Mouse (Mus musculus): ENCODE results near the gene Porcn. TPM values are rescaled to one million over a fixed set of nuclear protein-coding genes. Genes with fewer than 3 reads are reported as not detected.

The Porcn gene
- polyA plus RNA-seq, 1 experiment from 2014 or later, result 59.7 TPM

DNA sequence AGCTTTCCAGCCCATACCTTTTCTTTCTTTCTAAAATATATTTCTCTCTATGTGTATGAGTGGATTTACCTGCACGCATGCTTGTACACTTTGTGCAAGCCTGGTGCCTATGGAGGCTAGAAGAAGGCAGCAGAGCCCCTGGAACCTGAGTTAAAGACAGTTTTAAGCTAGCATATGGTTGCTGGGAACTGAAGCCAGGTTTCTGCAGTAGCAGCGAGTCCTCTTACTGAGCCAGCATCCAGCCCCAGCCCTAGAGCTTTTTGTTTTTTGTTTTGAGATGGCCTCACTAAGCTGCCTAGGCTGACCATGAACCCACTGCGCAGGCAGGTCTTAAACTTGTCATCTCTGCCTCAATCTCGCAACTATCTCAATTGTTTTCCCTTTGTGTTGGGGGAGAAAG lies 41.9 kb downstream of the Porcn start:
- H3K27me3 ChIP-seq (ENCODE audit: control insufficient read depth, insufficient read depth, low read length), result no peaks in the 10 kb centered on the region
- whole genome bisulfite sequencing, result 93% methylated on average over 4 of the region's 4 CpGs
- no peak overlapping the region for H3K4me2 ChIP-seq (ENCODE audit: low read depth, low read length)
- H3K4me1 ChIP-seq (ENCODE audit: control insufficient read depth, insufficient read depth, low read length), result no peaks in the 10 kb centered on the region
- H3K27ac ChIP-seq (ENCODE audit: low read depth, low read length), result no peak overlapping the region
- H3K9me3 ChIP-seq (ENCODE audit: control insufficient read depth, low read length), result no peaks in the 10 kb centered on the region
- no peak for ATAC-seq (ENCODE audit: low read depth)
- no peak overlapping the region for H3K9ac ChIP-seq (replicated peaks; ENCODE audit: low read depth, low read length)
- H3K36me3 ChIP-seq (ENCODE audit: control insufficient read depth, insufficient read depth, low read length), result no peaks in the 10 kb centered on the region
- H3K4me3 ChIP-seq (ENCODE audit: low read depth, low read length), result no peak overlapping the region

DNA sequence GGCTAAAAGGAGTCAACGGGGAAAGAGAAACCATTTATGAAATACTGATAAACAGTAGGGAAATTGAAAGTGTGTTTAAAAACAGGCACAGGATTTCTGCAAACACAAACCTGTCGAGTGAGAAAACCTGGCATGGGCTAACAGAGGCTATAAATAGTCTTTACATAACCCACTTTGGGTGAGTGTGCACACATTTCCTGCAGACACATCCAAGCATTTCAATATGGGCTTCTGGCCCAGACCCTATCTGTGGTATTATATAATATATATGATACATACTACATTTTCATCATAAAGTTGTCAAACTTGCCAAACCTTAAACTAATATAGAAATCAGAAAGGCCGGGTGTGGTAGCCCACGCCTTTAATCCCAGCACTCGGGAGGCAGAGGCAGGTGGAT lies 43.2 kb downstream of the Porcn start:
- ATAC-seq (ENCODE audit: low read depth), result no peak

DNA sequence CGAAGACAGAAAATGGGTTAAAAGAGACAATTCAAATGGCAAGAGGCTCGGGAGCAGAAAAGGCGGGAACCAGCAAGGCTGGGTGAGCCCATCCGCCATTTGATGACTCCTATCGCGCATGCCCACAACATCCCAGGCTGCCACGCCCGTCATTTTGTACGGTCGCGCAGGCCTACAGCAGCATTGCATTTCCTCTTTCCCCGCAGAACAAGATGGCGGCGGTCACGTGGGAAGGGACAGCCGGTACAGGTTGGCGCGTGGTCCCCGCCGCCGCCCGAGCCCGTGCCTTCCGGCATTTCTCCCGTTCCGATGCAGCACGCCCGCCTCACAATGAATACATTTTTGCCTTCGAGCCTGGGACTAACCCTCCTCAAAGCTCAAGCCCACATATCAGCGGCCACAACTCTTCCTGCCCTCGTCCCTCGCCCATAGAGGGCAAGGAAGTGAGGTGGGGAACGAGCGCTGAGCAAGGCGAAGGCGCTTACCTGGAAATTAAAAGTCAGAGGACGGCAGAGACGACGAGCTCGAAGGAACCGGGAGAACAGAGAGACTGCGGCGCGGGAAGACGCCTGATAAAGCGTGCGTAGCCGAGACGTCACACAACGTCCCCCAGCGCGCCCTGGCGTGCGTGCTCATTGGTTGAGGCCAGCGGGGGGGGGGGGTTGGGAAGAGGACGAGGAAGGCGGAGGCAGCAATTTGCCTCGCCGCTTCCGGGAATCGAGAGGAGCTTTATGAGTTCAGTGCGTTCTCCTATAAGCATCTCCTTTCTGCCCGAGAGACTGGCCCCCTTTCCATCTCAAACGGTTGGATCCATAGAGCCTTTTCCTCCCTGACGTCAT lies 61.0 kb downstream of the Porcn start, which contains the start of gene Rbm3:
Rbm3 (minus strand) TSS at position 728 of the 839 bp plus-strand sequence.
- H3K27me3 ChIP-seq (ENCODE audit: control insufficient read depth, insufficient read depth, low read length), result no peaks in the 10 kb centered on the region
- peak within 1 kb of the TSS; percentile 56 for H3K4me3 ChIP-seq (ENCODE audit: low read depth, low read length)
- WGBS, result 13% methylated on average over 56 of the region's 65 CpGs
- no peaks in the 10 kb centered on the region for H3K9me3 ChIP-seq (ENCODE audit: control insufficient read depth, low read length)
- peak within 1 kb of the TSS; percentile 50 for H3K4me2 ChIP-seq (ENCODE audit: low read depth, low read length)
- H3K27ac ChIP-seq (ENCODE audit: low read depth, low read length), result peak within 1 kb of the TSS; percentile 97
- peaks cover 11% of the 10 kb centered on the region; the same call in 1 of the 2 replicates for H3K36me3 ChIP-seq (ENCODE audit: control insufficient read depth, insufficient read depth, low read length)
- H3K9ac ChIP-seq (replicated peaks; ENCODE audit: low read depth, low read length), result peak within 1 kb of the TSS; percentile 78
- H3K4me1 ChIP-seq (ENCODE audit: control insufficient read depth, insufficient read depth, low read length), result 0 out of 2 replicates have a peak, but pooled peaks cover 5% of the 10 kb centered on the region
- ATAC-seq (ENCODE audit: low read depth), result peak; percentile 95

More for the DNA sequence above, 43.2 kb downstream of the Porcn start:
- H3K9me3 ChIP-seq (ENCODE audit: control insufficient read depth, low read length), result no peaks in the 10 kb centered on the region
- no peak overlapping the region for H3K9ac ChIP-seq (replicated peaks; ENCODE audit: low read depth, low read length)
- 93% methylated on average over 5 of the region's 5 CpGs for WGBS
- H3K36me3 ChIP-seq (ENCODE audit: control insufficient read depth, insufficient read depth, low read length), result no peaks in the 10 kb centered on the region
- H3K4me2 ChIP-seq (ENCODE audit: low read depth, low read length), result no peak overlapping the region
- H3K4me1 ChIP-seq (ENCODE audit: control insufficient read depth, insufficient read depth, low read length), result no peaks in the 10 kb centered on the region
- H3K4me3 ChIP-seq (ENCODE audit: low read depth, low read length), result no peak overlapping the region
- no peak overlapping the region for H3K27ac ChIP-seq (ENCODE audit: low read depth, low read length)
- H3K27me3 ChIP-seq (ENCODE audit: control insufficient read depth, insufficient read depth, low read length), result no peaks in the 10 kb centered on the region

Other genes with a start within 250 kb of the Porcn start
- not detected in 2 replicates for gene Gata1, start 228.5 kb downstream of the Porcn start, polyA plus RNA-seq (2014; fragmentation: Nextera tagmentation; extraction: Ambion mirVana)
- 0.43 and 1.2 TPM in 2 replicates for gene Glod5, start 188.0 kb downstream of the Porcn start, polyA plus RNA-seq (2014; fragmentation: Nextera tagmentation; extraction: Ambion mirVana)
- gene Suv39h1, start 131.8 kb downstream of the Porcn start, polyA plus RNA-seq (2014; fragmentation: Nextera tagmentation; extraction: Ambion mirVana), result 37.2 and 38.2 TPM in 2 replicates
- 0.12 and 0.28 TPM in 2 replicates for gene Was, start 116.0 kb downstream of the Porcn start, polyA plus RNA-seq (2014; fragmentation: Nextera tagmentation; extraction: Ambion mirVana)
- gene Wdr13, start 73.6 kb downstream of the Porcn start, polyA plus RNA-seq (2014; fragmentation: Nextera tagmentation; extraction: Ambion mirVana), result 63.7 and 66.9 TPM in 2 replicates
- 379 and 383 TPM in 2 replicates for gene Rbm3, start 60.6 kb downstream of the Porcn start, polyA plus RNA-seq (2014; fragmentation: Nextera tagmentation; extraction: Ambion mirVana)
- gene Tbc1d25, start 30.3 kb downstream of the Porcn start, polyA plus RNA-seq (2014; fragmentation: Nextera tagmentation; extraction: Ambion mirVana), result 23.7 and 24.4 TPM in 2 replicates
- 31.8 and 37.4 TPM in 2 replicates for gene Ebp, start 13.0 kb downstream of the Porcn start, polyA plus RNA-seq (2014; fragmentation: Nextera tagmentation; extraction: Ambion mirVana)
- gene Ftsj1, start 45.9 kb upstream of the Porcn start, polyA plus RNA-seq (2014; fragmentation: Nextera tagmentation; extraction: Ambion mirVana), result 50.6 and 52.7 TPM in 2 replicates
- gene Slc38a5, start 64.6 kb upstream of the Porcn start, polyA plus RNA-seq (2014; fragmentation: Nextera tagmentation; extraction: Ambion mirVana), result 24.3 and 40.7 TPM in 2 replicates
- not detected in 2 replicates for gene Ssxb10, start 120.9 kb upstream of the Porcn start, polyA plus RNA-seq (2014; fragmentation: Nextera tagmentation; extraction: Ambion mirVana)
- gene Ssxb9, start 160.5 kb upstream of the Porcn start, polyA plus RNA-seq (2014; fragmentation: Nextera tagmentation; extraction: Ambion mirVana), result not detected in 2 replicates
- gene Ssxb1, start 206.8 kb upstream of the Porcn start, polyA plus RNA-seq (2014; fragmentation: Nextera tagmentation; extraction: Ambion mirVana), result not detected in 2 replicates